Mouse (Mus musculus) forebrain, postnatal 0 days (tissue): ENCODE measurements around the gene Mettl26. TPM values are rescaled to one million over a fixed set of nuclear protein-coding genes. Genes with fewer than 3 reads are reported as not detected.

Experiments
- ATAC-seq: fragments of 200-750 bp; cut with Nextera tagmentation; 2 replicates; pipeline ENCODE4 v1.8.0; 2017; ENCODE audit warnings: mild to moderate bottlenecking, moderate library complexity
- DNase-seq: peaks from one replicate; pipeline ENCODE4 v3.0.0-alpha.2; 2015
- H3K27ac ChIP-seq: fragments of 300-500 bp; sonication (generic); 2 replicates; pipeline ENCODE4 v1.5.1; 2014; ENCODE audit warnings: low read depth, mild to moderate bottlenecking, antibody characterized with exemption, low read length, moderate library complexity, mixed read lengths
- H3K27me3 ChIP-seq: fragments of 300-500 bp; sonication (generic); 2 replicates; pipeline ENCODE4 v1.6.1; 2014; ENCODE audit warnings: mild to moderate bottlenecking, low read length, mixed read lengths; ENCODE audit not compliant: insufficient read depth
- H3K36me3 ChIP-seq: fragments of 300-500 bp; sonication (generic); 2 replicates; pipeline ENCODE4 v1.6.1; 2014; ENCODE audit warnings: mild to moderate bottlenecking, moderate library complexity; ENCODE audit not compliant: insufficient read depth
- H3K4me1 ChIP-seq: fragments of 300-500 bp; sonication (generic); 2 replicates; pipeline ENCODE4 v1.6.1; 2014; ENCODE audit warnings: antibody characterized with exemption; ENCODE audit not compliant: insufficient read depth
- H3K4me2 ChIP-seq: fragments of 300-500 bp; sonication (generic); 2 replicates; pipeline ENCODE4 v1.6.1; 2014; ENCODE audit warnings: low read depth, mild to moderate bottlenecking, moderate library complexity
- H3K4me3 ChIP-seq: fragments of 300-500 bp; sonication (generic); 2 replicates; pipeline ENCODE4 v1.5.1; 2014; ENCODE audit warnings: low read depth, low read length, mixed read lengths
- H3K9ac ChIP-seq: fragments of 300-500 bp; sonication (generic); 2 replicates; pipeline ENCODE4 v1.6.1; 2014; ENCODE audit warnings: mild to moderate bottlenecking
- H3K9me3 ChIP-seq: fragments of 300-500 bp; sonication (generic); 2 replicates; pipeline ENCODE4 v1.6.1; 2016; ENCODE audit warnings: low read length
- CTCF ChIP-seq: sonication (generic); IDR thresholded peaks from 2 replicates; pipeline ENCODE4 v1.5.1; 2016; ENCODE audit warnings: antibody characterized with exemption, control low read depth, low read depth
- WGBS: fragments of 180-500 bp; shearing (Covaris S2); extraction: QIAGEN DNeasy Blood & Tissue Kit; methylation state at CpG from one replicate; pipeline ENCODE4 v1.1.7; 2014; 5-methylcytosine and 5-hydroxymethylcytosine counted together
- polyA plus RNA-seq: library from polyadenylated mRNA; unstranded; fragments of >200 nt; fragmentation: Nextera tagmentation; extraction: Ambion mirVana; gene quantifications from 2 replicates; pipeline ENCODE4 v1.2.1, GENCODE M21; 2015
- total RNA-seq: library from RNA; depleted of rRNA; stranded (reverse); fragments of >200 nt; gene quantifications from 2 replicates; pipeline ENCODE4 v1.2.3, GENCODE M21; 2014

Gene Mettl26
- total and polyA plus RNA-seq, 2 experiments from 2014 or later, result 37.0 to 62.2 TPM

- ATAC-seq (no peak), DNase-seq (no peak)
- 87% methylated on average over 4 of the region's 4 CpGs for WGBS
- Histone ChIP-seq H3K27ac (no peak overlapping the region), H3K4me1 (peaks cover 15% of the 10 kb centered on the region; the same call in 1 of the 2 replicates), H3K9ac (no peak overlapping the region), H3K4me3 (no peak overlapping the region), H3K27me3 (no peaks in the 10 kb centered on the region), H3K36me3 (0 out of 2 replicates have a peak, but pooled peaks cover 5% of the 10 kb centered on the region), H3K4me2 (no peak overlapping the region), H3K9me3 (no peaks in the 10 kb centered on the region)
- no peak for TF ChIP-seq CTCF
These were observed 39.4 kb downstream of the Mettl26 start for GRCm38 (mm10) chr17:25914295-25914694.

- H3K27me3 ChIP-seq, result no peaks in the 10 kb centered on the region
- H3K9me3 ChIP-seq, result no peaks in the 10 kb centered on the region
- H3K9ac ChIP-seq, result no peak overlapping the region
- peaks cover 18% of the 10 kb centered on the region; the same call in 1 of the 2 replicates for H3K4me1 ChIP-seq
- DNase-seq (no peak), ATAC-seq (no peak)
- H3K27ac ChIP-seq, result no peak overlapping the region
- no peak overlapping the region for H3K4me2 ChIP-seq
- 86% methylated on average over 8 of the region's 8 CpGs for WGBS
- TF ChIP-seq CTCF, result no peak
- H3K36me3 ChIP-seq, result 0 out of 2 replicates have a peak, but pooled peaks cover 5% of the 10 kb centered on the region
- no peak overlapping the region for H3K4me3 ChIP-seq
These were observed 42.2 kb downstream of the Mettl26 start for GRCm38 (mm10) chr17:25916931-25917647.

GRCm38 (mm10) chr17:25918037-25918750, 43.3 kb downstream of the Mettl26 start:
- no peak for TF ChIP-seq CTCF
- 0 out of 2 replicates have a peak, but pooled peaks cover 5% of the 10 kb centered on the region for H3K36me3 ChIP-seq
- ATAC-seq (no peak), DNase-seq (no peak)
- H3K27ac ChIP-seq, result no peak overlapping the region
- peak overlapping the region; percentile 81 for H3K4me2 ChIP-seq
- peak overlapping the region; percentile 81 for H3K9ac ChIP-seq
- H3K4me1 ChIP-seq, result peaks cover 18% of the 10 kb centered on the region; the same call in 1 of the 2 replicates
- H3K9me3 ChIP-seq, result no peaks in the 10 kb centered on the region
- 87% methylated on average over 9 of the region's 9 CpGs for WGBS
- H3K27me3 ChIP-seq, result no peaks in the 10 kb centered on the region
- H3K4me3 ChIP-seq, result peak overlapping the region; percentile 88

- peak within 1 kb of the TSS; percentile 81 for H3K4me2 ChIP-seq
- peaks cover 18% of the 10 kb centered on the region; the same call in 1 of the 2 replicates for H3K4me1 ChIP-seq
- DNase-seq (peak; percentile 43), ATAC-seq (peak; percentile 82)
- 0 out of 2 replicates have a peak, but pooled peaks cover 3% of the 10 kb centered on the region for H3K36me3 ChIP-seq
- H3K9ac ChIP-seq, result peak within 1 kb of the TSS; percentile 81
- peak within 1 kb of the TSS; percentile 88 for H3K4me3 ChIP-seq
- TF ChIP-seq CTCF, result 0 out of 2 replicates have a peak, but pooled peaks have one; percentile 1
- H3K9me3 ChIP-seq, result no peaks in the 10 kb centered on the region
- H3K27me3 ChIP-seq, result no peaks in the 10 kb centered on the region
- WGBS, result 3% methylated on average over 53 of the region's 78 CpGs
- peak within 1 kb of the TSS; percentile 92 for H3K27ac ChIP-seq
These were observed 44.4 kb downstream of the Mettl26 start, which contains the start of gene Rab40c for GRCm38 (mm10) chr17:25919144-25919785. Rab40c (minus strand) TSS chr17:25919727.

- Histone ChIP-seq H3K4me1 (peaks cover 18% of the 10 kb centered on the region; the same call in 1 of the 2 replicates), H3K27me3 (no peaks in the 10 kb centered on the region), H3K27ac (peak overlapping the region; percentile 92), H3K4me3 (peak overlapping the region; percentile 88), H3K4me2 (peak overlapping the region; percentile 81), H3K9me3 (no peaks in the 10 kb centered on the region), H3K9ac (peak overlapping the region; percentile 81), H3K36me3 (no peaks in the 10 kb centered on the region)
- no peak; the same call in 1 of the 2 replicates for TF ChIP-seq CTCF
- WGBS, result under 1% methylated on average over 35 of the region's 40 CpGs
- ATAC-seq (peak; percentile 96), DNase-seq (peak; percentile 100)
These were observed 45.1 kb downstream of the Mettl26 start for GRCm38 (mm10) chr17:25919786-25920642.

GRCm38 (mm10) chr17:25922120-25922519, 47.2 kb downstream of the Mettl26 start:
- peaks cover 11% of the 10 kb centered on the region for H3K36me3 ChIP-seq
- TF ChIP-seq CTCF, result no peak
- ATAC-seq, result no peak
- no peaks in the 10 kb centered on the region for H3K9me3 ChIP-seq
- H3K27me3 ChIP-seq, result no peaks in the 10 kb centered on the region
- H3K4me1 ChIP-seq, result peaks cover 18% of the 10 kb centered on the region; the same call in 1 of the 2 replicates
- no peak overlapping the region for H3K27ac ChIP-seq
- WGBS, result 76% methylated on average over 5 of the region's 5 CpGs
- DNase-seq, result no peak
- no peak overlapping the region for H3K4me3 ChIP-seq
- no peak overlapping the region for H3K9ac ChIP-seq
- H3K4me2 ChIP-seq, result no peak overlapping the region
